Mouse (Mus musculus) 3T3-L1 (cell line): Measurements from ENCODE around the gene Ankrd22.
"Not testable (repeated sequence)": the region's sequence is repeated elsewhere in the genome, so short reads cannot be mapped to it uniquely, and the experiment has no call there.

ENCODE experiments used
- DNase-seq: peaks from one replicate; pipeline ENCODE4 v3.0.0-alpha.2; 2015; ENCODE audit warnings: low read depth, low spot score

Gene Ankrd22

DNA sequence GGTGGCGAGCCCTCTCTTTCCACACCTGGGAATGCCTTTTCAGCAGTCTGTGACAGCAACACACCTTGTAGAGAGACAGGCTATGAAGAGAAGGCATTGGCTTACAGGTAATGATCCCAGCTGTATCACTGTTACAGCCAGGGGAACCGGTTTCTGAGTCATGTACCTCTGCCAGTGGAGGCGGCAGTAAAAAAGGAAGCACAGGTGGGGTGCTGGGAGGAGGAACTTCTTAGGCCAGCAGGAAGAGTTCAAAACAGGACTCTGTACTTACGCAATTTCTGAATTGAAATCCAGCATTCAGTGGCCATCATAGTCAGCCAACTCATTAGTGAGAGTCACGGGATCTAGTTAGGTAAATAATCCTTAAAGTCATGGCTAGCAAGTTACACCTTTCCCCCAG, at the start of gene Ankrd22:
Gene Ankrd22 (minus strand): TSS at position 163 of the 400 bp plus-strand sequence.
- no peak for DNase-seq

DNA sequence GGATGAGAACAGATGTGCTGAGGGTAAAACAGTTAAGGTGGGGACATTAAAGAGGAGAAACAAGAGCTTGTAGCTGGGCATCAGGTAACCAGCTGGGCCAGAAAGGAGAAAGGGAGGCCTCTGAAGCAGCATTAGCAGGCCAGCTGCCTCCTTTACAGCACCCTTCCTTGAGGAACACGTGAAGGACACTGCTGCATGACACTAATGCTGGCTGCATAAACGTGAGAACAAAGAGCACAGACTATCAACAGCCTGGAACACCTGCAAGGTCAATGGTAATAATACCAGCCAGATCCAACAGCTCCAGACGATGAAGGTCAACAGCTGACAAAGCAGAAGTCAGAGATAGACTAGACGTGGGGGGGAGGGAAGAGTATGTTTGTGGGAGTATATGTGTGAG, 48.3 kb upstream of the Ankrd22 start:
- DNase-seq, result no peak

GRCm38 (mm10) chr19:34213251-34213645, 47.4 kb upstream of the Ankrd22 start:
- DNase-seq, result no peak

DNA sequence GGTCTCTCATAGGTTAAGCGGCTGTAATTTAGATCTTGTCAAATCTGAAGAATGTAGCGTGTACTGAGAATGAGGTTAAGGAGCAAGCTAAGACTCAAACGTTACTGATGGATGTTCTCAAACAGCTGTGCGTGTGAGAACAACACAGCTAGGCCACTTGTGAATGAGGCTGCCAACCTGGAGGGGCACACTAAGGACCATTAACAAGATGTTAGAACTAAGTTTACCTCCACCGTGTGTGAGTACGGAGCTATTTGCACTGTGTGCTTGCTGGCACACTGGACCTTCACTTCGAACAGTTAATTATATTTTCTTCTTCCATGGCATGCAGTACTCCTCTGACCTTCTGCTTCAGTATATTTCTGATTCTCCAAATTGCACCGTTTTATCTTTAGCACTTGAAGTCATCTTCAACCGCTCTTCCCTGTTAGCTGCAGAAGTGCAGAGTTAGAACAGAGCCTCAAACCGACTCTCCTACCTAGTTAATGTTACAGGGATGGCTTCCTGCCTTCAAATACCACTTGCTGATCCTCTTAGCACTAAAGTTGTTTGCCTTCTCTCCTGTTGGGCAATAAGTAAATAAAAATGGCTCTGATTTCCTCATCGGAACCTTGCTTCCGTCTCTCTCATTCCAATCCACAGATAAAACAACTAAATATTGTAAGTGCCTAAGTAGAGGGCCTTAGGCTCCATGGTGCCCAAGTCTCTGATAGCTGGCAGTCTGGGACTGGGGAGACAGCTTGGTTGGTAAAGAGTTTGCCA, 46.8 kb upstream of the Ankrd22 start:
- DNase-seq, result no peak

DNA sequence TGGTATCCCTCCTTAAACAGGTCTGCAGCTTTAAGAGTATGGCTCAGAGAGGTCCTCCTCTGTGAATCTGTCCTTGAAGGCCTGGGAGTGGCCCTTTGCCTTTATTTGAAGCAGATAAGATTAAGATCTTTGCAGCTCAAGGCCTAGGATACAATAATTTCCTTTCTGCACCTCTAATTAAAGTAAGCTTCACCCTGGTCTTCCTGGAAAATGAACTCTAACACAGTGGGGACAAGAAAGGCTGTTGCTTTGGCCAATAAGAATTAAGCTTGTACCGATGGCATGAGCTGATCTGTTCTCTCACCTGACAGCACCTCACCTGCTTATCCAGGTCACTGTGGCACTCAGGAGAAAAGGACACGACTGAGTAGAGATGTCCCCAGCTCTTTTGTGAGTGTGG, 45.0 kb upstream of the Ankrd22 start:
- no peak for DNase-seq

DNA sequence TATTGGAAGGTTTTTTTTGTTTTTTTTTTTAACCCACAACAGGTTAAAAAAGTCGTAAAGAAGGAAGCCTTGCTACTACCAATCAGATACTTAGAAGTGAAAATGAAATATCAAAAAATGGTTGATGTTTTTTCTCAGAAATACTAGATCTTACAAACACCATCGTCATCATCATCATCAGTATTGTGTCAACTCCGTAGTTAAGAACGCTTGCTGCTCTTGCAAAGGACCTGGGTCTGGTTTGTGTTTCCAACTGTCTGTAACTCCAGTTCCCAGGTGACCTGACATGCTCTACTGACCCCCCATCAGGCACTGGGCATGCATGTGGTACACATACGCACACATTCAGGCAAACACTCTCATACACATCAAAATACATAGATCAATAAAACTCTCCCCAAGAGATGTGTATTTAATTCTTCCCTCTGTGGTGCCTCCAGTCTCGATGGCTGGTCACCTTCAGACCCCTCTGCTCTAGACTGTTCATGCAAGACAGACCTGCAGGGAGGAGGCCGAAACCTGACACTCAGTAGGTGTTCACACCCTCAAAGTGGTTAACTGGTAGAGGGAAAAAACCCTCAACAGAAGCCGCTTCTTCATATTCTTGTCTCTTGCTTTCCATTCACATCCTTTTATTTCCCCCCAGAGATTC, 44.2 kb upstream of the Ankrd22 start:
- no peak for DNase-seq

- DNase-seq, result no peak
Observed at GRCm38 (mm10) chr19:34209031-34209430, 43.2 kb upstream of the Ankrd22 start.

DNA sequence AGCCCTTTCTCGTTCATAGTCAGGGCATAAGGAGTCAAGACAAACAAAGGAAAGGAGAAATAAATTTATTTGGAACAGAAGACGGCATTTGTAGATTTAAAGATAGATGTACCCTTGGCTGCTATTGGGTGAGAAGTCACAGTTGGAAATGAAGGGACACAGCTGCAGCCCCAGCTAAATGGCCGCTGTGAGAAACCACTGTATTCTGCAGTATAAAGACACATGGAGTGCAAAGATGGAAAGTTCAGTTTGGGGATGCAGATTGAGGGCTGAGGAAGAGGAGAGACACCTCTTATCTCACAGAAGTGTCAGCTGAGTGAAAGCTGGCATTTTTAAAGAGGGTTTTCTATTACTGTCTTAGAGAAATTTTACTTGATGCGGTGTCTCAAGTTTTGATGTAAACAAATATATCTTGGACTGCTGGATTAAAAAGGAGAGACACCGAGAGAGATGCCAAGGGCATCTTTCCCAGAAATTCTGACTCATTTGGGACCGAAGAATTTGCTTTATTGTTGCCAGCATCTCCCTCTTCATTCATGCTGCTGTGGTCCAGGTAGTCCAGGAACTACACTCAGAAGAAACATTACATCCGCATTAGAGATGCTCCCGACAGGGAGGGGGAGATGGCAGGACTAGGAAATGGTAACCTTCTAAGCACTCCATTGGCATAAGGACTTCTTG, 41.0 kb upstream of the Ankrd22 start:
- peak; percentile 95 for DNase-seq

- DNase-seq, result not testable (repeated sequence)
Observed at GRCm38 (mm10) chr19:34206128-34206527, 40.3 kb upstream of the Ankrd22 start.

- DNase-seq, result no peak
Observed at GRCm38 (mm10) chr19:34202668-34203067, 36.8 kb upstream of the Ankrd22 start.

DNA sequence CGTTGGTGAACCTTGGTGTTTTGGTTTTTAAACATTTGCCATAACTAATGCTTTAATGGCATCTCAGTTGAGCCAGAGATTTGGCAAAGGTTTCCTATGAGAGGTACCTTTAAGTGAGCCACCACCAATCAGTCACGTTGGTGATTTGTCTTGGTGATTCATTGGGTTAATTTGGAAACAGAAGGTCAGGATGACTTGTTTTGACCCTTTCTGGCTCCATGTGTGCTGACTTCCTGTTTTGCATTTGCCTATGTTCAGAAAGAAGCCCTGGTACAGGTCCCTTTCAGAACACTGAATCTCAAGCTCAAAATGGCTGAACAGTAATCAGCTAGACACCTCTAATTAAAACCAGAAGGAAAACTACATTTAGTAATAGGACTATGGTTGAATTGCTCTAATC, 33.6 kb upstream of the Ankrd22 start:
- DNase-seq, result peak; percentile 53

GRCm38 (mm10) chr19:34198901-34199300, 33.0 kb upstream of the Ankrd22 start:
- peak; percentile 73 for DNase-seq

DNA sequence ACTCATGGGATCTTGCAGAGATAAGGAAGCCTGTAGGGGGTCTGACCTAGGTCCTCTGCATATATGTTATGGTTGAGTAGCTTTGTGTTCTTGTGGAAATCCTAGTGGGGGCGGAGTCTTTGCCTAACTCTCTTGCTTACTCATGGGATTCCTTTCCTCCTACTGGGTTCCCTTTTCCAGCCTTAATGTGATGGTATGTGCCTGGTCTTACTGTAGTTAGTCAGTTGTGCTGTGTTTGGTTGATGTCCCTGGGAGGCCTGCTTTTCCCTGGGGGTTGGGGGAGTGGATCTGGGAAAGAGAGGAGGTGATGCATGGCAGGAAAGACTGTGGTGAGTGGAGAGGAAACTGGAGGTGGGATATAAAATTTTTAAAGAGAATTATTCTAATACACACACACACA, 32.2 kb upstream of the Ankrd22 start:
- DNase-seq, result peak; percentile 88

GRCm38 (mm10) chr19:34195031-34195430, 29.2 kb upstream of the Ankrd22 start:
- peak; percentile 78 for DNase-seq

DNA sequence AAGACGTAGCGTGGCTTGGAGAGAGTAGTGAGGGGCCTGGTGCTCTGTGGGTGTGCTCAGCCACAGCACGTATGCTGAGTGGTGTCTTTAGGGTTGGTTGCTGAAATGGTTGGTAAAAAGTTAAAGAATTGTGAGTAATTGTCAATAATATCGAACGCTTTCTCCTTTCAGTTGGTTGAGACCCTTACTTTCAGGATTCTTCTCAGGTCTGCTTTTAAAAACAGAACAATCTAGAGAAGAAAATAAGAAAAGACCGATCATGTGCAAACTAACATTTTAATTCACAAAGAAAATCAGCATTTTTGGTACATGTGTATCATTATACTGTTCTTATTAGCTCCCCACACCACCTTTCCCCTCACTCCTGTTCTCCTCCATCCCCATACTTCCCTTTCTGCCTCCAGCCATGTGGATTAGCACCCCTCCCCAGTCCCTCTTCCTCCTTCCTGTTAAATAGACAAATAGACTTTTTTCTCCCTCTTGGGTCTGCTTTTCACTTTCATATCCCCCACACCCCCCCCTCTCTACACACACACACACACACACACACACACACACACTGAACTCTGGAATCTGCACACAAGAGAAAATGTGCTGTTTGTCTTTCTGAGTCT, 28.4 kb upstream of the Ankrd22 start:
- DNase-seq, result peak; percentile 21

DNA sequence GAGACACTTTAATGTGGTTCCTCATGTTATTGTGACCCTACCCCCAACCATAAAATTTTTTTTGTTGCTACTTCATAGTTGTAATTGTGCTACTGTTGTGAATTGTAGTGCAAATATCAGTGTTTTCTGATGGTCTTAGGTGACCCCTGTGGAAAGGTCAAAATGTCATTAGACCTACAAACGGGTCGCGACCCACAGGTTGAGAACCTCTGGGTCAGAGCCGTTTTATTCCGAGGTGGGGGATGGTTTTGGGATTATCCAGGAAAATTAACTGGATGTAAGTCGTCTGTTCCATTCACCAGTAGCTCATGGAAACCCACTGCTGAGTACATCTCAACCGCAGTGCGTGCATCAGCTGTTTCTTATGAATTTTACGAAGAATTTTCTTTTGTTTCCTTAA, 27.8 kb upstream of the Ankrd22 start:
- peak; percentile 22 for DNase-seq

GRCm38 (mm10) chr19:34193149-34193548, 27.3 kb upstream of the Ankrd22 start:
- DNase-seq, result peak; percentile 73

DNA sequence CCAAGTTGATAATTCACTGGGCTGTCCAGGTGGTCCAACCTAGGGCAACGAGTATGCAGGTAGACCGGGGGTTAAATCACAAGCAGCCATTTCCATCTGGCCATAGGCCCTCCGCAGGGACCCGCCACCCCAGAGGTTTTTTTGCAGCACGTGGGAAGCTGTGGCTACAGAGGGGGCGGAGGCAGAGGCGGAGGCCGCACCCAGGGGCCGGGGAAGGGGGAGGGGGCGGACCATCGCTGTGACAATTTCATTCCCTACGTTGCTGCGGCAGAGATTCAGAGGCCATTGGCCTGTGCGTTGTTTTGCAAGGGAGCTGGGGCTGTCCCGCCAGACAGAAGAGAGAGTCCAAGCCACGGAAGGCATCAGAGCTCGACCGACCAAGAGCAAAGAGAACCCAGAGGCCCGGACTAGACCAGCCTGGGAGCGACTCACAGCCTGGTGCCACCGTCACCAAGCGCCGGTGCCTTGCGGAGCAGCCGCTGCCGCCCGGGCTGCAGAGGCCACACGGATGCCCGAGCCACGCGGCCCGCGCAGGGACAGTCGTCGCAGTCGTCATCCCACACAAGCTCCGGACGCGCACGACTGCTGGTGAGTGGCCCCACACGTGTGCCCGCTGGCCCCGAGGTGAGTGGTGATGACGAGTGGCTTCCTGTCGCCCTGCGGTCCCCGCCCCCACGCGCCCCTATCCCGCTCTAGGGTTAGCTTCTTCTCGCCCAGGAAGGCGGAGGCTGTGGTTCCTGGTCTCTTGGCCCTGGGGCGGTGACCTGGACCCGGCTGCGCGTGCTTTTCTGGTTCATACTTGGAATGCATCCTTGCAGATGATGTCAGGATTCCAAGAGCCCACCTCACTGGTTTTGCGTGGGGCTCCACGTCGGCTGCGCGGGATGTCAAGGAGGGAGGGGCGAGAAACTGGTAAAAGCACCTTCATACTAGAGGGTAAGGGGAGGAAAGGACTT, 26.4 kb upstream of the Ankrd22 start, which contains the start of gene Stambpl1:
Gene Stambpl1 (plus strand): TSS at position 222 of the 956 bp plus-strand sequence.
- peak; percentile 82 for DNase-seq

DNA sequence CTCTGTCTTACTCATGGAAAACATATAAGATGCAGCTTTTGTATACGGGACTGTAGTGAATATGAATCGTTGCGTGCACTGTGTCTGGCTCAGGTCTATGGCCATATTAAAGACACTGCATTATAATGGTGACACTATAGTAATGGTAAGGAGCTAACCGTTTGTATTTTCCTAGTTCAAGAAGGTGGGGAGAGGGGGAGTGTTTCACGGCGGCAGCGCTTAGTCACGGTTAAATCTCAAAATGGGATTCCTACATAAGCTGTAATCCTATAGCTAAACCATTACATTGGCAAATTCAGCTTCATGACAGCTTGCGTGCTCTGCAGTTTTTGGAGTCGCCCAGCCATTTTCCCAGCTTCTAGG, 25.8 kb upstream of the Ankrd22 start:
- DNase-seq, result no peak

- DNase-seq, result no peak
Observed at GRCm38 (mm10) chr19:34186845-34187244, 21.0 kb upstream of the Ankrd22 start.

DNA sequence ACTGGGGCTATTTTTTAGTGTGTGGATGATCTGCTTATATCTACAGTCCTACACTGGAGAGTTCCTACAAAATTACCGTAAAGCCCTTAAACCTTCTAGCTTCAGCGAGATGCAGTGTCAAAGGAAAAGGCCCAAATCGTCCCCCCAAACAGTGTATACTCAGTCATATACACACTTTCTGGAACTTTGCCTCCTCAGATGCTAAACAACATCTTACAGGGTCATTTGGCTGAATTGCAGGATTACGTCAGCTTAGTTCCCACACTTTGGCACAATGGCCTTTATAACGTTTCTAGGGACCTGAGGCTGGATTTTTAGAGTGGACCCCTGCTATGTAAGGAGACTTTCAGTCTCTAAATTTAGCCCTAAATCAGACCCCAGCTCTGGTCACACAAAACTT, 16.6 kb upstream of the Ankrd22 start:
- no peak for DNase-seq
